Mouse (Mus musculus) liver, embryonic 13.5 days (tissue): ENCODE data around the gene Qprt. TPM values are rescaled to one million over a fixed set of nuclear protein-coding genes. Genes with fewer than 3 reads are reported as not detected.

Experiments used
- ATAC-seq: fragments of 200-750 bp; cut with Nextera tagmentation; 2 replicates; pipeline ENCODE4 v1.8.0; 2017; ENCODE audit warnings: low read depth, mild to moderate bottlenecking, moderate number of reproducible peaks, moderate library complexity
- DNase-seq: peaks from one replicate; pipeline ENCODE4 v3.0.0; 2022
- H3K27ac ChIP-seq: fragments of 300-500 bp; sonication (generic); 2 replicates; pipeline ENCODE4 v1.5.1; 2015; ENCODE audit warnings: moderate library complexity, mild to moderate bottlenecking, inconsistent platforms
- H3K27me3 ChIP-seq: fragments of 300-500 bp; sonication (generic); 2 replicates; pipeline ENCODE4 v1.6.1; 2015; ENCODE audit warnings: mild to moderate bottlenecking, inconsistent platforms
- H3K36me3 ChIP-seq: fragments of 300-500 bp; sonication (generic); 2 replicates; pipeline ENCODE4 v1.6.1; 2015; ENCODE audit warnings: mild to moderate bottlenecking, inconsistent platforms
- H3K4me1 ChIP-seq: fragments of 300-500 bp; sonication (generic); replicated peaks from 2 replicates; pipeline ENCODE4 v1.6.1; 2015; ENCODE audit warnings: inconsistent platforms
- H3K4me2 ChIP-seq: fragments of 300-500 bp; sonication (generic); 2 replicates; pipeline ENCODE4 v1.6.1; 2015; ENCODE audit warnings: inconsistent platforms, mild to moderate bottlenecking, moderate library complexity
- H3K4me3 ChIP-seq: fragments of 300-500 bp; sonication (generic); replicated peaks from 2 replicates; pipeline ENCODE4 v1.5.1; 2015; ENCODE audit warnings: mild to moderate bottlenecking, inconsistent platforms
- H3K9ac ChIP-seq: fragments of 300-500 bp; sonication (generic); 2 replicates; pipeline ENCODE4 v1.6.1; 2015; ENCODE audit warnings: mild to moderate bottlenecking, inconsistent platforms
- H3K9me3 ChIP-seq: fragments of 300-500 bp; sonication (generic); replicated peaks from 2 replicates; pipeline ENCODE4 v1.6.1; 2016; ENCODE audit warnings: inconsistent platforms
- WGBS: fragments of 180-500 bp; shearing (Covaris S2); methylation state at CpG from one replicate; pipeline ENCODE4 v1.1.7; 2015; ENCODE audit not compliant: insufficient replicate concordance; 5-methylcytosine and 5-hydroxymethylcytosine counted together
- polyA plus RNA-seq: library from polyadenylated mRNA; unstranded; fragments of >200 nt; fragmentation: Nextera tagmentation; extraction: Ambion mirVana; gene quantifications from 2 replicates; pipeline ENCODE4 v1.2.1, GENCODE M21; 2015

Gene Qprt
- polyA plus RNA-seq, 1 experiment from 2014 or later = 44.4 TPM

DNA sequence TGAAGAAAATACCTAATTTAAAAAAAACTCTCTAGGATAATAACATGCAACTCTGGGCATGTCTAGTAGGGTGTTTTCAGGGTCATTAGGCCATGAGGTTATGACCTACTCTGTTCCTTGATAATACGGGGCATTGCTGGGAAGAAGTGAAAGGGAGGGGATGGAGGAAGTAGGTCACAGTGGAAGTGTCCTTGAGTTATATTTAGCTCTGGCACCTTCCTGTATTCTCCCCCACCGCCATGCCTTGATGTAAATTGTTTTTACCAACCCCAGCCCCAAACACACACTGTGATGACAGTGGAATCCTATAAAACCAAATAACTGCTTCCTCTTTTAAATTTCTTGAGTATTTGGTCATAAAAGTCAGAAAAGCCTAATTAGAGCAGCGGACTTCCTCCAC is 42.0 kb downstream of the Qprt start:
- H3K27me3 ChIP-seq = no peaks in the 10 kb centered on the region
- ATAC-seq (no peak), DNase-seq (no peak)
- WGBS = 57% methylated on average over 3 of the region's 3 CpGs
- H3K4me3 ChIP-seq = no peak overlapping the region
- no peak overlapping the region for H3K9ac ChIP-seq
- H3K4me2 ChIP-seq = no peak overlapping the region
- H3K9me3 ChIP-seq = 0 out of 2 replicates have a peak, but pooled peaks cover 1% of the 10 kb centered on the region
- H3K36me3 ChIP-seq = no peaks in the 10 kb centered on the region
- peaks cover 27% of the 10 kb centered on the region for H3K4me1 ChIP-seq
- H3K27ac ChIP-seq = no peak overlapping the region

DNA sequence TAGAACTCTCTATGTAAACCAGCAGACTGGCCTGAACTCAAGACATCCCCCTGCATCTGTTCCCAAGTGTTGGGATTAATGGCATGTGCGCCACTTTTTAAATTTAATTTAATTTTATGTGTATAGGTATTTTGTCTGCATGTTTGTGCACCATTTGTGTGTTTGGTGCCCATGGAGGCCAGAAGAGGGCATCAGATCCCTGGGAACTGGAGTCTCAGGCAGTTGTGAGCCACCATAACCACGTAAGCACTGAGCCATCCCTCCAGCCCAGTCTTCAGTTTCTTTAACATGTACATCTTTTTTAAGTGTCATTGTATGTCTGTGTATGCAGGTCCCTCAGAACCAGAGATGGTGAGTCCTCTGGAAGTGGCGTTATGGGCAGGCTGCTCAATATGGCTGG is 44.3 kb downstream of the Qprt start:
- Histone ChIP-seq H3K27ac (no peak overlapping the region), H3K4me2 (no peak overlapping the region), H3K27me3 (no peaks in the 10 kb centered on the region), H3K4me1 (peaks cover 9% of the 10 kb centered on the region), H3K9me3 (0 out of 2 replicates have a peak, but pooled peaks cover 3% of the 10 kb centered on the region), H3K9ac (no peak overlapping the region), H3K36me3 (no peaks in the 10 kb centered on the region), H3K4me3 (no peak overlapping the region)
- WGBS = 62% methylated on average over 3 of the region's 3 CpGs
- no peak for ATAC-seq
- no peak for DNase-seq

DNA sequence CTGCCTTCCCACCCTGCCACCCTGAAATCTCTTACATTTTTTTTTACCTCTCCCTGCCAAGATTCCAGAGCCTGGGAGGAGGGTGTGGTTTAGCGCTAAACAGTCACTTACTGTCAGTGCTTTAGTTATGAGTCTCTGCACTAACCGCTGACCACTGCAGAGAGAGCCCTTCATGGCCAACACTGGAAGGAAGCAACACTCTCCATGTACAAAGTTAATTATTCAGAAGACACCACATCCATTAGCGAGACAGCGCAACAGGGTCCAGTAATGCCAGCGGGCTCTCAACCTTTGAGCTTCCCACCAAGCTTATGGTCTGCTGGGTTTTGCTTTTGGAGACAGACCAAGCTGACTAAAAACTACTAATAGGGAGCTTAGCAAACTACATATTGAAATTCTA is 45.8 kb downstream of the Qprt start:
- 75% methylated on average over 5 of the region's 5 CpGs for WGBS
- no peaks in the 10 kb centered on the region for H3K4me1 ChIP-seq
- ATAC-seq = no peak

DNA sequence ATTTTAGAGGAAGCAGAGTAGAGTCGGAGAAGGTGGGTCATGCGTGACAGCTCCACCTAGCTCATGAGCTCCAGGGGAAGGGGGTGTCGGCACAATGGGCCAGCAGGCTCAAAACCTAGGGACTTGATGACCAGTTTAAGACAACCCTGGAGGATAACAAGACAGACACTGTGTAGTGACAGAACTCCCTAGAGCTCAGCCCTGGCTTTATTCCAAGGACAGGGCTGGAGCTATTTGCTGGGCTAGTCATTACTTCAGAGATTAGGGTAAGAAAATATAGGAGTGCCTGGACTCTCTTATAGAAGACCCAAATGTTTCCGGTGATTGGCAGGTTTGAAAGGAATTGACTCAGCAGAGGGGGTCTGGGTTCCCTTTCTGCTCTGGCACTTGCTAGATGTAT is 48.8 kb downstream of the Qprt start:
- DNase-seq (no peak), ATAC-seq (no peak)
- Histone ChIP-seq H3K27me3 (no peaks in the 10 kb centered on the region), H3K27ac (no peak overlapping the region), H3K9me3 (0 out of 2 replicates have a peak, but pooled peaks cover 3% of the 10 kb centered on the region), H3K9ac (no peak overlapping the region), H3K36me3 (no peaks in the 10 kb centered on the region), H3K4me3 (no peak overlapping the region), H3K4me2 (no peak overlapping the region), H3K4me1 (no peaks in the 10 kb centered on the region)
- WGBS = 74% methylated on average over 4 of the region's 4 CpGs

More for the DNA sequence above, 45.8 kb downstream of the Qprt start:
- Histone ChIP-seq H3K27me3 (no peaks in the 10 kb centered on the region), H3K36me3 (no peaks in the 10 kb centered on the region), H3K27ac (no peak overlapping the region), H3K4me2 (no peak overlapping the region), H3K9me3 (0 out of 2 replicates have a peak, but pooled peaks cover 3% of the 10 kb centered on the region), H3K4me3 (no peak overlapping the region), H3K9ac (no peak overlapping the region)
- no peak for DNase-seq

DNA sequence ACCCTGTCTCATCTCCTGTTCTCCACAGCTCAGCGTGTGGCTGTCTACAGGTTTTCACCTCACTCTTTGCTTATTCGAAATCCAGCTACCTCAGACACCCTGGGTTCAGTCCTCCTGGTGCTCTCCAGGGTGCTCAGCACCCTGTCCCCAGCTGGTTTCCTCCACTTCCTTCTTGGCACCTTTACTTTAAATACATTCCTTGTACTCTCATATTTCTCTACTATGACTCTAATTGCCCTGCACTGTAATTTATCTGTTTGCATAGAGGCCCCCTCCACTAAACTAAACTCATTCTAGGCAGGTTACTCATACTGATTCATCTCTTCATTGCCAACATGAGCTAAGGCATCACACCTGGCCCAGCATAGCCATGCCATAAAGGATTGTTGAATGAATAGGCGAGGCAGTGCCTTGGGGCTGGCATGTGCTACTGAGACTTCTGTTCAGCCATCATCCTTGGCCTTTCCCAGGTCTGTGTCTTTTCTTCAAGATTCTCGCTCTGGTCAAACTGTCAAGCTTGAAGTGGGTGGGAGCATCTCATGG is 51.1 kb downstream of the Qprt start:
- H3K9me3 ChIP-seq = 0 out of 2 replicates have a peak, but pooled peaks cover 3% of the 10 kb centered on the region
- H3K9ac ChIP-seq = no peak overlapping the region
- no peak overlapping the region for H3K4me2 ChIP-seq
- WGBS = 56% methylated on average over 4 of the region's 4 CpGs
- no peak overlapping the region for H3K4me3 ChIP-seq
- H3K36me3 ChIP-seq = no peaks in the 10 kb centered on the region
- H3K27ac ChIP-seq = no peak overlapping the region
- H3K27me3 ChIP-seq = no peaks in the 10 kb centered on the region
- no peak for DNase-seq
- no peak for ATAC-seq
- no peaks in the 10 kb centered on the region for H3K4me1 ChIP-seq

DNA sequence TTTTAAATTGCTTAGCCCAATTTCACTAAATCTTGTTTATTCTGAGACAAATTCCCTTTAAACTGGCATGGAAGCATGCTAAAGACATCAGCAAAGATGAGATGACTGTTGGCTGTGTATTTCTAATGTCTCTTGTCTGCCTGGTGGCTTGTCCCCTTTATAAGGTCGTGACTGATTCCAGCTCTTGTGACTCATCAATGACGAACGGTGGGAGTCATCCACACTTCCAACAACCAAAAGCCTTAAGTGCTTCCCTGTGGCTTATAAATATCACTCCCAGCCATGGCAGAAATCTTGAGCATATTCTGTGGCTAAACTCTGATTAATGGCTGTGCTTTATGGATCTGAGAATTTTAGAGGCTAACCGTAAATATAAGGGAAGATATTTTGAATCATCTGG is 55.7 kb downstream of the Qprt start:
- Histone ChIP-seq H3K4me2 (no peak overlapping the region), H3K4me1 (no peaks in the 10 kb centered on the region), H3K27me3 (no peaks in the 10 kb centered on the region), H3K9me3 (no peaks in the 10 kb centered on the region), H3K27ac (no peak overlapping the region), H3K36me3 (no peaks in the 10 kb centered on the region), H3K4me3 (no peak overlapping the region), H3K9ac (no peak overlapping the region)
- DNase-seq = no peak
- WGBS = 68% methylated on average over 4 of the region's 4 CpGs
- no peak for ATAC-seq

DNA sequence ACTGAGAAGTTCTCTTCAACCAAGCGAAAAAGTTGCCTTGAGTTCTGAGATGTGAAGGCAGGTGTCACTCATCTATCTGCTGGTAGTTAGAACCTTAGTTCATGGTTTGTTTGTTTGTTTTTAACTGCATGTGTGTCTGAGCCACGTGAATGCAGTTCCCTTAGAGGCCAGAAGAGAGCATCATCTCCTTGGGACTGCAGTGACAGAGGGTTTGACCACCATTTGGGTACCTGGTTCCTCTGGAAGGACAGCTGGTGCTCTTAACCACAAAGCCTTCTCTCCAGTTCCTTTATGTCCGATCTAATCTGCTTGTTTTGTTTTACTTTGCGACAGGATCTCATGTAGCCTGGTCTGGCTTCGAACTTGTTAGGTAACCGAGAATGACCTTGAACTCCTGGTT is 56.5 kb downstream of the Qprt start:
- Histone ChIP-seq H3K9me3 (no peaks in the 10 kb centered on the region), H3K36me3 (no peaks in the 10 kb centered on the region), H3K4me3 (no peak overlapping the region), H3K4me2 (no peak overlapping the region), H3K27ac (no peak overlapping the region), H3K4me1 (no peaks in the 10 kb centered on the region), H3K9ac (no peak overlapping the region), H3K27me3 (peaks cover 4% of the 10 kb centered on the region)
- no peak for ATAC-seq
- no peak for DNase-seq
- 64% methylated on average over 6 of the region's 6 CpGs for WGBS

Other genes with a start within 250 kb of the Qprt start
- 11.6 and 12.9 TPM in 2 replicates for gene Taok2, start 237.5 kb downstream of the Qprt start, polyA plus RNA-seq
- gene Tmem219, start 199.3 kb downstream of the Qprt start, polyA plus RNA-seq = 16.1 and 16.5 TPM in 2 replicates
- gene Kctd13, start 193.3 kb downstream of the Qprt start, polyA plus RNA-seq = 6.2 and 6.9 TPM in 2 replicates
- gene Asphd1, start 172.6 kb downstream of the Qprt start, polyA plus RNA-seq = not detected in 2 replicates
- gene Sez6l2, start 171.7 kb downstream of the Qprt start, polyA plus RNA-seq = 0.06 and 0.09 TPM in 2 replicates
- 50.7 and 55.5 TPM in 2 replicates for gene Cdipt, start 146.3 kb downstream of the Qprt start, polyA plus RNA-seq
- gene Cdiptos, start 146.1 kb downstream of the Qprt start, polyA plus RNA-seq = 0.37 and 0.65 TPM in 2 replicates
- gene Mvp, start 107.6 kb downstream of the Qprt start, polyA plus RNA-seq = 7.8 and 8.6 TPM in 2 replicates
- 0.27 TPM in 1 of 2 replicates, not detected in the other for gene Pagr1b, start 105.7 kb downstream of the Qprt start, polyA plus RNA-seq
- 38.7 and 50.1 TPM in 2 replicates for gene Pagr1a, start 104.9 kb downstream of the Qprt start, polyA plus RNA-seq
- gene Gm42742, start 101.1 kb downstream of the Qprt start, polyA plus RNA-seq = 5.1 and 11.3 TPM in 2 replicates
- gene Prrt2, start 101.0 kb downstream of the Qprt start, polyA plus RNA-seq = 0.22 and 0.47 TPM in 2 replicates
- 38.2 and 42.2 TPM in 2 replicates for gene Maz, start 95.2 kb downstream of the Qprt start, polyA plus RNA-seq
- 109 and 122 TPM in 2 replicates for gene Kif22, start 79.8 kb downstream of the Qprt start, polyA plus RNA-seq
- not detected in 2 replicates for gene Zg16, start 34.9 kb downstream of the Qprt start, polyA plus RNA-seq
- gene AI467606, start 30.9 kb downstream of the Qprt start, polyA plus RNA-seq = 7.0 and 7.3 TPM in 2 replicates
- 8.2 and 8.7 TPM in 2 replicates for gene Spn, start 15.6 kb upstream of the Qprt start, polyA plus RNA-seq
- 27.1 and 32.1 TPM in 2 replicates for gene Cd2bp2, start 73.8 kb upstream of the Qprt start, polyA plus RNA-seq
- gene Tbc1d10b, start 86.2 kb upstream of the Qprt start, polyA plus RNA-seq = 15.8 and 15.9 TPM in 2 replicates
- gene Mylpf, start 86.7 kb upstream of the Qprt start, polyA plus RNA-seq = 42.7 and 46.8 TPM in 2 replicates
- gene Zfp553, start 110.8 kb upstream of the Qprt start, polyA plus RNA-seq = 8.3 and 9.0 TPM in 2 replicates
- 9.7 and 9.8 TPM in 2 replicates for gene Sept1, start 110.9 kb upstream of the Qprt start, polyA plus RNA-seq
- gene Zfp771, start 122.0 kb upstream of the Qprt start, polyA plus RNA-seq = 19.0 and 20.6 TPM in 2 replicates
- 134 and 136 TPM in 2 replicates for gene Dctpp1, start 138.5 kb upstream of the Qprt start, polyA plus RNA-seq
- 138 and 169 TPM in 2 replicates for gene Sephs2, start 151.8 kb upstream of the Qprt start, polyA plus RNA-seq
- 4.1 and 5.2 TPM in 2 replicates for gene Itgal, start 174.0 kb upstream of the Qprt start, polyA plus RNA-seq
- 3.1 and 3.5 TPM in 2 replicates for gene Zfp768, start 223.4 kb upstream of the Qprt start, polyA plus RNA-seq